Mouse (Mus musculus) lung, postnatal 36 days (tissue): ENCODE measurements around the gene Arl13b.

Experiments used
- DNase-seq: peaks from one replicate; pipeline ENCODE4 v3.0.0; 2022; ENCODE audit warnings: mixed read lengths

Gene Arl13b

GRCm38 (mm10) chr16:62813790-62814189 is 33.0 kb downstream of the Arl13b start:
- DNase-seq = no peak

DNA sequence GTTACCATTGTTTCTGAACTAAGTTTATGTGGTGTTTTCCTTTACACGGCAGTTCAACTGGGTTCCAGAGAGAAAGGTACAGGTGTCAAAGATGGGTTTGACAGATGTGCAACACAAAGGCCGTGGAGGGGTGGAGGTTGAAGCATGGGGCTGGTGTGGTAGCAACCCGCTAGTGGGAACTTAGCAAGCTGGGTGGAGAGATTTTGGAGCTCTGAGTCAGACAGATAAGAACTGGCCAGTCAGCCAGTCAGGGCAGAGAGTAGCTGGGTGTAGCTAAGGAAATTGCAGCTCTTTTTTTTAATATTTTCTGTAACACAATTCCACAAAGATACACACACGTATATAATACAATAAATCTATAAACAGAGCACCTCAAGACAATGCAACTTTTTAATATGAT is 36.0 kb downstream of the Arl13b start:
- no peak for DNase-seq

DNA sequence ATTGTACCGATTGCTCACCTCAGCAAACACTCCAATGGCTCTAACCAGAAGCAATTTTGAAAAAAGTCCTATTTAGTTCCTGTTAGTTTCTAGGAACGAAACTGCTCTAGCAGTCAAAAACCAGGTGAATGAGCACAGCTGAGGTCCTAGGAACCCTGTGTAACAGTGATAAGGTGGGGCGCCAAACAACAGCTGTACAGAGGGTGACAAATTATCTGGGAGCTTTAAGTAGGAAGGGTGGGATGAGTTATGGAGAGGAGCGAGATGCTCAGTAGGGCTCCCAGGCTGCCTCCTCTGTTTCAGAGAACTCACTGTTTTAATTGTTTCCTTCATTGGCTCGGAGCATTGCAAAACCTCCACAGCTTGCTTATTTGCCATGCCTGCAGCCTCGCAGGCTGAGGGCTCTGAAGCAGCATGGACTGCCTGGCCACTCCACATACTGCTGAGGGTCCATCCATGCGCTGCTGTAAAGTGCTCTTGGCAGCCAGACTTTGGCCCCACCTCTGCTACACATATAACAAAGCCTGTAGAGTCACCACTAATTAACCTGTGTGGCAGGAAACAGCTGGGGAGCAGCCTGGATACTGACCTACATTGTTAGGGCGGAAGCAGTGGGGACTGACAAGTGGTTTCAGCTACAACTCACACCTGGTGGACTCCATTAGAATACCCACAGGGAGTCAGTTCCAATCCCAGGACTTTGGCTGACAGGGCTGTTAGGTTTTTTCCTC is 39.4 kb downstream of the Arl13b start:
- DNase-seq = peak; percentile 29

- no peak for DNase-seq
These were observed 42.2 kb downstream of the Arl13b start for GRCm38 (mm10) chr16:62804621-62805020.

GRCm38 (mm10) chr16:62799839-62800238 is 47.0 kb downstream of the Arl13b start:
- DNase-seq = no peak

DNA sequence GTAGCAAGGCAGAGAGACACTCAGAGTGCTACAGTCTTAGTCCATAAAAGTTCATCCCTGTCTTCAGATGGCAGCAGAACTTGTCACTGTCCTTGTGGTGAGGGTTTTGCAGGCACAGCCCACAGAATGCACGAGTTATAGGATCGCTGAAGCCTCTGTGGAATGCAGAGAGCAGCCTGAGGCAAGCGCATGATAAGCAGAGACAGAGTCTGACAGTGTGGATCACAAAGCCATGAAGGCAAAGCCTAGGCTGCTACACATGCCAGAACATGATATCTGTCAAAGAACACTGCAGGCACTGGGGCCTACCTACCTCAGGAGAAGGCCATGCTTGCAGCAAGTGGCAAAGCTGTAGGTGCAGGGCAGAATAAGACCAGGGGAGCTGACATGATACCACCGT is 47.4 kb downstream of the Arl13b start:
- no peak for DNase-seq

DNA sequence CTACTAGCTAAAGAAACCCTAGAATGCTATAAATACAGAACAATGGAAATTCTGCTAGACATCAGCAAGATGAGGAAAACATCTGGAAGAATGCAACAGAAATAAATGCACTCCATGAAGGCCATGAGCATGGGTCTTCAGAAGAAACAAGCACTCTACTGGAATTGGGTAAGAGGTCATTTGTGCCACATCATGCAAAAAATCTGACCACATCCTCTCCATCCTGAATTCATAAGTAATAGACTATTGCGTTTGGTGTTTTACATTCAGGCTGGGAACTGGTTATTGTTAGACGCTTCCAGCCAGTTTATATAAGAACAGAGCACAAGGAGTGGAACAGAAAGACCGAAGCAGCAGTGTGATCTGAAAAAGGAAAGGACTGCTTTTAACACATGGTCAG is 48.0 kb downstream of the Arl13b start:
- DNase-seq = no peak

GRCm38 (mm10) chr16:62796608-62797007 is 50.2 kb downstream of the Arl13b start:
- DNase-seq = no peak

GRCm38 (mm10) chr16:62786621-62787331 is 60.1 kb downstream of the Arl13b start, which contains the start of gene Nsun3:
Gene Nsun3, minus strand, starts transcription at chr16:62786818.
- DNase-seq = peak; percentile 97

DNA sequence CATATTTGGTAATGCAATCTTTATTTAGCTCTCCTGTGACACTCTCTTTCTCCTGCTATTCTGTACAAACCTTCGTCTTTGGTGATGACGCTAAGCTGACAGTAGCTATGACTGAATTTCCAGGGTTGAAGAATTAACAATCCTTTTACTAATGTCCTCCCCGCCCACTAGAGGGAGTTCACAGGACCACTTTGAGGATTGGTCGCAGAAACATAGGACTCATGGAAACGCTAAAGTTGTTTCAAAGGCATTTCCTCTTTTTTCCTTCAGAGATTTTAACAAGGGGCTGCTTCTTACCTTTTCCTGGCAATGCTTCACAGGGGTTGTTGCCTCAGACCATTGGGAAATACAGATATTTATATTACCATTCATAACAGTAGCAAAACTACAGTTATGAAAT is 64.6 kb downstream of the Arl13b start:
- peak; percentile 60 for DNase-seq

GRCm38 (mm10) chr16:62778282-62778681 is 68.6 kb downstream of the Arl13b start:
- DNase-seq = no peak

- no peak for DNase-seq
These were observed 70.8 kb downstream of the Arl13b start for GRCm38 (mm10) chr16:62776034-62776433.

DNA sequence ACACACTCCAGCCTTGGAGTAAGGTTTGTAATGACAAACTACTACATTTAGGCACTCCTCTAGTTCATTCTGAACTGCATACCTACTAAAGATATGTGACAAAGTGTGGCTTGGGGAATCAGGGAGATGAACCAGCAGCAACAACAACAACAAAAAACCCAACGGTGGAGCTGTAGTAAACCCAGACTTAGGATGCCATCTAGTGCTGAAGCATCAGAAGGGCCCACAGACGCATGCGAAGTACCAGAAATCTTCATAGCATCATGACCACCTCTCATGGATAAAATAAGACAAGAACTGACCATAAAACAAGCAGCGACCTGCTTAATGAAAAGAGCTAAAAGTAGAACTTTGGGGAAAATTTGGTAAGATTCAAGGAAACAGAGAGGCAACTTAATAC is 73.4 kb downstream of the Arl13b start:
- no peak for DNase-seq

GRCm38 (mm10) chr16:62758340-62758739 is 88.5 kb downstream of the Arl13b start:
- DNase-seq = peak; percentile 48

GRCm38 (mm10) chr16:62755307-62755706 is 91.5 kb downstream of the Arl13b start:
- DNase-seq = peak; percentile 63

GRCm38 (mm10) chr16:62753597-62753996 is 93.2 kb downstream of the Arl13b start:
- no peak for DNase-seq

- no peak for DNase-seq
These were observed 93.8 kb downstream of the Arl13b start for GRCm38 (mm10) chr16:62753079-62753478.

GRCm38 (mm10) chr16:62745875-62746274 is 101.0 kb downstream of the Arl13b start:
- no peak for DNase-seq
